Mouse (Mus musculus): Measurements from ENCODE around the gene Gpr119. TPM values are rescaled to one million over a fixed set of nuclear protein-coding genes. Genes with fewer than 3 reads are reported as not detected.
A peak's percentile ranks its signal among the peaks of the same experiment; 100 is the strongest.

Gene Gpr119
- polyA plus RNA-seq, 1 experiment from 2014 or later = not detected

DNA sequence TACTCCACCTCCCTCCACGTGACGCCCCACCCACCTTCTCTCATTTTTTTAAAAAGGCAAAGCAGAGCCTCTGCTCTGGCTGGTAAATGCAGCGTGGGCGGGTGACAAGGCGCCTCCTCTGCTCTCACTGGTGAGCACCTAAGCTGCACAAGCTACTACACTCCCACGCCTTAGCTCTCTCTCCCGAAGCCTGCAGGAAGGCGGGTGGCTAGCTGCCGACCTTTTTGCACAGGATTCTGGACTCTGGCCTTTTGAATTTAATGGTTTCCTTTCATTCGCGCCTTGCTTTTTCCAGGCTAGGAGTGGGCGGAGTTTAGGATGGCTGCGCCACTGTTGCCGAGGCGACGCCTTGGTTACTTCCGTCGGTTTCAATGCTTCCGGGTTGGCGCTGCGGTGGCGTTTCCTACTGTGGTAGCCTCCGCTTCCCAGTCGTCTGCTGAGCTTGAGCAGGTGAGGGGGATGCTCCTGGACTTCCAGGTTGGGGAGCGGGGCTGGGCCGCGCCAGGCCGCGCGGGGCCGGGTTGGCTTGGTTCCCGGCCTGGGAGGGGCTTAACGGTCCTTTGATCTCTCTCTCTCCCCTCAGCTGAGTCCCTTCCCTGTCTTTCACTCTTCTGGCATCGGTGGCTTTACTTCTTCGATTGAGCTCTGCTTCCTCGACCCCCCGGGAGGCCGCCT, 50.8 kb downstream of the Gpr119 start, which contains the start of gene Slc25a14:
Gene Slc25a14, plus strand, starts transcription at position 35 of the 675 bp plus-strand sequence.
- Histone ChIP-seq H3K27me3 (no peaks in the 10 kb centered on the region), H3K9me3 (no peaks in the 10 kb centered on the region), H3K4me2 (peak within 1 kb of the TSS; percentile 52), H3K36me3 (no peaks in the 10 kb centered on the region), H3K27ac (peak within 1 kb of the TSS; percentile 90), H3K4me3 (peak within 1 kb of the TSS; percentile 70), H3K4me1 (no peaks in the 10 kb centered on the region), H3K9ac (peak within 1 kb of the TSS; percentile 40)
- peak; percentile 95 for ATAC-seq (ENCODE audit: borderline replicate concordance, extremely low read depth, low FRiP score, low TSS enrichment)
- WGBS = 16% methylated on average over 32 of the region's 38 CpGs

DNA sequence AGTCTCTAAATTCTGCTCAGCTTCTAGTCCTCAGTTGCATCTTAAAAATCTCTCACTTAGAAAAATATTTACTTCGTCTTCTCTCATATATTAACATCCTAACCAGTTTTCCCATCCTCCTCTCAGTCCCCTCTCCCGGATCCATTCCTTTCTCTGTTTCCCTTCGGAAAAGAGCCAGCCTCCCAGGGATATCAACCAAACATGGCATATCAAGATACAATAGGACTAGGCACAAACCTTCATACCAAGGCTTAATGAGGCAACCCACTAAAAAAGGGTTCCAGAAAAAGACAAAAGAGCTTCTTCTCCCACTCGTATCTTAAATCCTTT, 51.3 kb downstream of the Gpr119 start:
- no peaks in the 10 kb centered on the region for H3K4me1 ChIP-seq
- H3K4me2 ChIP-seq = peak overlapping the region; percentile 52
- peak overlapping the region; percentile 70 for H3K4me3 ChIP-seq
- peak overlapping the region; percentile 40 for H3K9ac ChIP-seq
- 20% methylated on average over 4 of the region's 4 CpGs for WGBS
- no peaks in the 10 kb centered on the region for H3K36me3 ChIP-seq
- peak overlapping the region; percentile 90 for H3K27ac ChIP-seq
- peak; percentile 24; the same call in 1 of the 2 replicates for ATAC-seq (ENCODE audit: borderline replicate concordance, extremely low read depth, low FRiP score, low TSS enrichment)
- no peaks in the 10 kb centered on the region for H3K27me3 ChIP-seq
- H3K9me3 ChIP-seq = no peaks in the 10 kb centered on the region

Small RNA genes within 50 kb of the gene (microRNA-seq; reads per million reads assigned to microRNA genes)
- gene Gm27828 = not detected

Other genes with a start within 250 kb of the Gpr119 start
- gene Elf4, start 211.3 kb downstream of the Gpr119 start, polyA plus RNA-seq (2015; fragmentation: Nextera tagmentation; extraction: Ambion mirVana) = 5.0 and 6.3 TPM in 2 replicates
- 64.5 and 66.2 TPM in 2 replicates for gene Aifm1, start 160.9 kb downstream of the Gpr119 start, polyA plus RNA-seq (2015; fragmentation: Nextera tagmentation; extraction: Ambion mirVana)
- 1.2 and 2.2 TPM in 2 replicates for gene Rab33a, start 155.2 kb downstream of the Gpr119 start, polyA plus RNA-seq (2015; fragmentation: Nextera tagmentation; extraction: Ambion mirVana)
- gene Zfp280c, start 80.0 kb downstream of the Gpr119 start, polyA plus RNA-seq (2015; fragmentation: Nextera tagmentation; extraction: Ambion mirVana) = 9.9 and 10.3 TPM in 2 replicates
- gene Slc25a14, start 51.1 kb downstream of the Gpr119 start, polyA plus RNA-seq (2015; fragmentation: Nextera tagmentation; extraction: Ambion mirVana) = 14.7 and 15.4 TPM in 2 replicates
- 20.7 and 22.4 TPM in 2 replicates for gene Rbmx2, start 20.5 kb upstream of the Gpr119 start, polyA plus RNA-seq (2015; fragmentation: Nextera tagmentation; extraction: Ambion mirVana)
- not detected in 2 replicates for gene Gm595, start 203.2 kb upstream of the Gpr119 start, polyA plus RNA-seq (2015; fragmentation: Nextera tagmentation; extraction: Ambion mirVana)